Mouse (Mus musculus) MEL (cell line): Measurements from ENCODE around the gene Cenph. TPM values are rescaled to one million over a fixed set of nuclear protein-coding genes. Genes with fewer than 3 reads are reported as not detected.
A peak's percentile ranks its signal among the peaks of the same experiment; 100 is the strongest.

ENCODE experiments used
- DNase-seq: peaks from one replicate; pipeline ENCODE4 v3.0.0; 2011; ENCODE audit warnings: low read depth, low spot score
- H3K27ac ChIP-seq: 2 replicates; pipeline ENCODE4 v1.5.1; 2012; ENCODE audit warnings: low read depth, mild to moderate bottlenecking, control low read depth, low read length, moderate library complexity; ENCODE audit not compliant: control insufficient read depth
- H3K27me3 ChIP-seq, 2 experiments: fragments of 150-350 bp in 1 of 2; sonication (generic) in 1 of 2; 2 replicates each; pipeline ENCODE4 v1.6.1; 2012; ENCODE audit warnings: low read length in 2 of 2, mild to moderate bottlenecking in 2 of 2, improper control_type of control experiment in 1 of 2, moderate library complexity in 1 of 2; ENCODE audit not compliant: insufficient read depth in 2 of 2, control insufficient read depth in 1 of 2
- H3K36me3 ChIP-seq, 2 experiments: 2 replicates each; pipeline ENCODE4 v1.6.1; 2012 to 2014; ENCODE audit warnings: low read length in 2 of 2, improper control_type of control experiment in 1 of 2, inconsistent platforms in 1 of 2, mild to moderate bottlenecking in 1 of 2; ENCODE audit not compliant: insufficient read depth in 2 of 2, control insufficient read depth in 1 of 2
- H3K4me1 ChIP-seq, 2 experiments: fragments of 150-350 bp in 1 of 2; sonication (generic) in 1 of 2; 2 replicates each; pipeline ENCODE4 v1.6.1; 2012; ENCODE audit warnings: low read length in 2 of 2, improper control_type of control experiment in 1 of 2, mild to moderate bottlenecking in 1 of 2; ENCODE audit not compliant: insufficient read depth in 2 of 2, control insufficient read depth in 1 of 2
- H3K4me3 ChIP-seq, 2 experiments: fragments of 150-350 bp in 1 of 2; sonication (generic) in 1 of 2; 2 replicates each; pipeline ENCODE4 v1.5.1; 2012; ENCODE audit warnings: low read depth in 2 of 2, low read length in 2 of 2, mild to moderate bottlenecking in 2 of 2, moderate library complexity in 2 of 2, control low read depth in 1 of 2, improper control_type of control experiment in 1 of 2; ENCODE audit not compliant: control insufficient read depth in 1 of 2, insufficient read depth in 1 of 2
- H3K79me2 ChIP-seq: 2 replicates; pipeline ENCODE4 v1.6.1; 2012; ENCODE audit warnings: mild to moderate bottlenecking, low read length, moderate library complexity; ENCODE audit not compliant: control insufficient read depth, poor library complexity, insufficient read depth
- H3K9ac ChIP-seq: 2 replicates; pipeline ENCODE4 v1.6.1; 2012; ENCODE audit warnings: low read depth, mild to moderate bottlenecking, control low read depth, low read length, moderate library complexity; ENCODE audit not compliant: control insufficient read depth, poor library complexity, severe bottlenecking
- H3K9me3 ChIP-seq: fragments of 150-350 bp; sonication (generic); replicated peaks from 2 replicates; pipeline ENCODE4 v1.6.1; 2012; ENCODE audit warnings: mild to moderate bottlenecking, low read length, improper control_type of control experiment, moderate library complexity; ENCODE audit not compliant: insufficient read depth
- BHLHE40 ChIP-seq: IDR thresholded peaks from 2 replicates; pipeline ENCODE4 v1.6.1; 2012; ENCODE audit warnings: low read depth, mild to moderate bottlenecking, inconsistent platforms, low read length, improper control_type of control experiment, borderline replicate concordance
- CHD1 ChIP-seq: IDR thresholded peaks from 2 replicates; pipeline ENCODE4 v1.6.1; 2012; ENCODE audit warnings: low read depth, mild to moderate bottlenecking, inconsistent platforms, low read length, improper control_type of control experiment
- CHD2 ChIP-seq: IDR thresholded peaks from 2 replicates; pipeline ENCODE4 v1.6.1; 2011; ENCODE audit warnings: low read length, improper control_type of control experiment
- CTCF ChIP-seq, 3 experiments: IDR thresholded peaks in 2 of 3; conservative IDR thresholded peaks in 1 of 3; 2 replicates each; pipeline ENCODE4 v1.5.1; 2011 to 2012; ENCODE audit warnings: low read length in 3 of 3, low read depth in 2 of 3, mild to moderate bottlenecking in 2 of 3, improper control_type of control experiment in 1 of 3, inconsistent platforms in 1 of 3, mixed read lengths in 1 of 3, moderate library complexity in 1 of 3; ENCODE audit not compliant: control insufficient read depth in 1 of 3, insufficient read depth in 1 of 3, poor library complexity in 1 of 3, severe bottlenecking in 1 of 3
- E2F4 ChIP-seq: IDR thresholded peaks from 2 replicates; pipeline ENCODE4 v1.6.1; 2011; ENCODE audit warnings: low read depth, low read length, improper control_type of control experiment, borderline replicate concordance
- ELF1 ChIP-seq: IDR thresholded peaks from 2 replicates; pipeline ENCODE4 v1.6.1; 2014; ENCODE audit warnings: low read depth, mild to moderate bottlenecking, inconsistent platforms, low read length, improper control_type of control experiment, moderate library complexity
- EP300 ChIP-seq, 2 experiments: IDR thresholded peaks; 2 replicates each; pipeline ENCODE4 v1.6.1; 2011; ENCODE audit warnings: improper control_type of control experiment in 2 of 2, low read length in 2 of 2, low read depth in 1 of 2, mild to moderate bottlenecking in 1 of 2
- ETS1 ChIP-seq: IDR thresholded peaks from 2 replicates; pipeline ENCODE4 v1.6.1; 2012; ENCODE audit warnings: low read depth, mild to moderate bottlenecking, inconsistent platforms, low read length, improper control_type of control experiment, moderate library complexity
- GABPA ChIP-seq: IDR thresholded peaks from 2 replicates; pipeline ENCODE4 v1.6.1; 2012; ENCODE audit warnings: low read depth, mild to moderate bottlenecking, inconsistent platforms, low read length, improper control_type of control experiment, moderate library complexity
- GATA1 ChIP-seq: IDR thresholded peaks from 2 replicates; pipeline ENCODE4 v1.6.1; 2011; ENCODE audit warnings: low read depth, low read length, improper control_type of control experiment
- HCFC1 ChIP-seq: IDR thresholded peaks from 2 replicates; pipeline ENCODE4 v1.6.1; 2012; ENCODE audit warnings: low read depth, mild to moderate bottlenecking, inconsistent platforms, low read length, improper control_type of control experiment, moderate library complexity
- JUND ChIP-seq: IDR thresholded peaks from 2 replicates; pipeline ENCODE4 v1.6.1; 2011; ENCODE audit warnings: low read depth, mild to moderate bottlenecking, improper control_type of control experiment, low read length
- KAT2A ChIP-seq: conservative IDR thresholded peaks from 2 replicates; pipeline ENCODE4 v1.6.1; 2012; ENCODE audit warnings: low read depth, low read length, improper control_type of control experiment, inconsistent platforms
- MAFK ChIP-seq: IDR thresholded peaks from 2 replicates; pipeline ENCODE4 v1.6.1; 2011; ENCODE audit warnings: low read depth, mild to moderate bottlenecking, low read length, improper control_type of control experiment, borderline replicate concordance
- MAZ ChIP-seq: IDR thresholded peaks from 2 replicates; pipeline ENCODE4 v1.6.1; 2012; ENCODE audit warnings: low read depth, mild to moderate bottlenecking, inconsistent platforms, low read length, improper control_type of control experiment
- MEF2A ChIP-seq: IDR thresholded peaks from 2 replicates; pipeline ENCODE4 v1.6.1; 2014; ENCODE audit warnings: low read depth, mild to moderate bottlenecking, inconsistent platforms, low read length, improper control_type of control experiment; ENCODE audit not compliant: poor library complexity, insufficient replicate concordance, severe bottlenecking; ENCODE audit errors: extremely low read depth
- MXI1 ChIP-seq: IDR thresholded peaks from 2 replicates; pipeline ENCODE4 v1.6.1; 2011; ENCODE audit warnings: mild to moderate bottlenecking, low read depth, low read length, improper control_type of control experiment
- MYB ChIP-seq: IDR thresholded peaks from 2 replicates; pipeline ENCODE4 v1.6.1; 2011; ENCODE audit warnings: mild to moderate bottlenecking, low read depth, low read length, improper control_type of control experiment
- MYC ChIP-seq: IDR thresholded peaks from 2 replicates; pipeline ENCODE4 v1.6.1; 2011; ENCODE audit warnings: low read depth, mild to moderate bottlenecking, low read length, improper control_type of control experiment, moderate library complexity
- NELFE ChIP-seq: IDR thresholded peaks from 2 replicates; pipeline ENCODE4 v1.6.1; 2011; ENCODE audit warnings: low read depth, low read length, improper control_type of control experiment
- NRF1 ChIP-seq: IDR thresholded peaks from 2 replicates; pipeline ENCODE4 v1.6.1; 2014; ENCODE audit warnings: low read depth, mild to moderate bottlenecking, inconsistent platforms, low read length, improper control_type of control experiment, moderate library complexity; ENCODE audit not compliant: poor library complexity, insufficient read depth, severe bottlenecking
- POLR2A ChIP-seq, 2 experiments: IDR thresholded peaks; 2 replicates each; pipeline ENCODE4 v1.6.1; 2011 to 2012; ENCODE audit warnings: low read length in 2 of 2, mild to moderate bottlenecking in 2 of 2, control low read depth in 1 of 2, improper control_type of control experiment in 1 of 2, low read depth in 1 of 2, moderate library complexity in 1 of 2; ENCODE audit not compliant: control insufficient read depth in 1 of 2, insufficient read depth in 1 of 2, poor library complexity in 1 of 2
- POLR2AphosphoS2 ChIP-seq: IDR thresholded peaks from 2 replicates; pipeline ENCODE4 v1.6.1; 2011; ENCODE audit warnings: low read length, improper control_type of control experiment
- POLR2AphosphoS5 ChIP-seq: IDR thresholded peaks from 2 replicates; pipeline ENCODE4 v1.6.1; 2012; ENCODE audit warnings: low read depth, borderline replicate concordance, mild to moderate bottlenecking, inconsistent platforms, low read length, moderate library complexity, mixed read lengths
- RAD21 ChIP-seq: IDR thresholded peaks from 2 replicates; pipeline ENCODE4 v1.6.1; 2011; ENCODE audit warnings: mild to moderate bottlenecking, low read depth, low read length, improper control_type of control experiment
- RCOR1 ChIP-seq: IDR thresholded peaks from 2 replicates; pipeline ENCODE4 v1.6.1; 2012; ENCODE audit warnings: low read depth, mild to moderate bottlenecking, inconsistent platforms, low read length, improper control_type of control experiment
- SMC3 ChIP-seq: IDR thresholded peaks from 2 replicates; pipeline ENCODE4 v1.6.1; 2011; ENCODE audit warnings: low read depth, low read length, improper control_type of control experiment
- TAL1 ChIP-seq: IDR thresholded peaks from 2 replicates; pipeline ENCODE4 v1.6.1; 2012; ENCODE audit warnings: mild to moderate bottlenecking, inconsistent platforms, low read length, moderate library complexity, mixed read lengths
- TBP ChIP-seq: IDR thresholded peaks from 2 replicates; pipeline ENCODE4 v1.8.0; 2011; ENCODE audit warnings: low read depth, low read length, improper control_type of control experiment
- TCF12 ChIP-seq: IDR thresholded peaks from 2 replicates; pipeline ENCODE4 v1.6.1; 2014; ENCODE audit warnings: low read depth, mild to moderate bottlenecking, inconsistent platforms, low read length, improper control_type of control experiment, moderate library complexity
- UBTF ChIP-seq: IDR thresholded peaks from 2 replicates; pipeline ENCODE4 v1.6.1; 2012; ENCODE audit warnings: low read depth, mild to moderate bottlenecking, inconsistent platforms, low read length, improper control_type of control experiment, moderate library complexity, borderline replicate concordance; ENCODE audit not compliant: insufficient read depth
- USF1 ChIP-seq: IDR thresholded peaks from 2 replicates; pipeline ENCODE4 v1.6.1; 2014; ENCODE audit warnings: low read depth, mild to moderate bottlenecking, inconsistent platforms, low read length, improper control_type of control experiment, moderate library complexity
- ZC3H11A ChIP-seq: IDR thresholded peaks from 2 replicates; pipeline ENCODE4 v1.6.1; 2012; ENCODE audit warnings: low read depth, mild to moderate bottlenecking, inconsistent platforms, low read length, improper control_type of control experiment
- ZKSCAN1 ChIP-seq: IDR thresholded peaks from 2 replicates; pipeline ENCODE4 v1.6.1; 2012; ENCODE audit warnings: low read depth, mild to moderate bottlenecking, inconsistent platforms, low read length, improper control_type of control experiment, moderate library complexity
- ZMIZ1 ChIP-seq: IDR thresholded peaks from 2 replicates; pipeline ENCODE4 v1.6.1; 2012; ENCODE audit warnings: low read depth, mild to moderate bottlenecking, inconsistent platforms, low read length, improper control_type of control experiment, moderate library complexity
- ZNF384 ChIP-seq: IDR thresholded peaks from 2 replicates; pipeline ENCODE4 v1.6.1; 2012; ENCODE audit warnings: low read depth, mild to moderate bottlenecking, inconsistent platforms, low read length, improper control_type of control experiment
- polyA plus RNA-seq, 2 experiments: library from polyadenylated mRNA; stranded (reverse) in 1 of 2; unstranded in 1 of 2; fragments of >175 nt in 1 of 2; fragments of >200 nt in 1 of 2; gene quantifications; 2 replicates each; pipeline versions ENCODE4 v1.2.1 to v1.2.4; 2012; ENCODE audit warnings: low replicate concordance in 2 of 2, low read depth in 1 of 2; ENCODE audit not compliant: insufficient read length in 2 of 2, insufficient read depth in 1 of 2, missing spikeins in 1 of 2
- total RNA-seq: library from RNA; depleted of rRNA; stranded (reverse); fragments of 300-350 nt; gene quantifications from 2 replicates; pipeline ENCODE4 v1.2.3, GENCODE M21; 2012; rRNA removed

The Cenph gene
- total RNA-seq (32.2 and 33.3 TPM in 2 replicates), polyA plus RNA-seq (10 to 100 TPM in 1 of 2 experiments, not detected in 1; 48.8 TPM)

- peak within 1 kb of the TSS; percentile 51 to 80 for H3K4me3 ChIP-seq
- H3K27ac ChIP-seq, result peak within 1 kb of the TSS; percentile 78
- peaks cover 10% of the 10 kb centered on the region for H3K79me2 ChIP-seq
- H3K4me1 ChIP-seq, result peaks cover 15 to 36% of the 10 kb centered on the region in 2 experiments
- DNase-seq, result peak; percentile 96
- no peaks in the 10 kb centered on the region for H3K27me3 ChIP-seq
- peaks cover 4 to 40% of the 10 kb centered on the region in 2 experiments for H3K36me3 ChIP-seq
- H3K9ac ChIP-seq, result peak within 1 kb of the TSS; percentile 90
- no peaks in the 10 kb centered on the region for H3K9me3 ChIP-seq
- TF ChIP-seq UBTF, result 0 out of 2 replicates have a peak, but pooled peaks have one; percentile 51
- no peak for TF ChIP-seq CTCF (IDR thresholded peaks at IDR 0.05 in 2 of 3, conservative IDR thresholded peaks at IDR 0.05 in 1 of 3; ENCODE audit: control insufficient read depth in 1 of 3, insufficient read depth in 1 of 3, low read depth in 2 of 3, low read length in 3 of 3, poor library complexity in 1 of 3, severe bottlenecking in 1 of 3)
- TF ChIP-seq CHD2, result no peak
- TF ChIP-seq ELF1, result peak; percentile 92
- no peak for TF ChIP-seq RCOR1
- no peak for TF ChIP-seq MEF2A
- no peak for TF ChIP-seq ETS1
- TF ChIP-seq GATA1, result no peak
- TF ChIP-seq EP300 (IDR thresholded peaks at IDR 0.05; ENCODE audit: low read depth in 1 of 2, low read length in 2 of 2), result no peak
- no peak; the same call in 1 of the 2 replicates for TF ChIP-seq MXI1
- no peak for TF ChIP-seq CHD1
- no peak for TF ChIP-seq TCF12
- TF ChIP-seq MYB, result no peak
- no peak for TF ChIP-seq POLR2AphosphoS5
- TF ChIP-seq USF1, result no peak
- no peak for TF ChIP-seq NRF1
- TF ChIP-seq RAD21, result no peak
- no peak for TF ChIP-seq SMC3
- no peak for TF ChIP-seq GABPA
- no peak for TF ChIP-seq MAFK
- no peak for TF ChIP-seq MYC
- TF ChIP-seq ZC3H11A, result no peak
- peak; percentile 83 for TF ChIP-seq HCFC1
- no peak for TF ChIP-seq KAT2A
- TF ChIP-seq TBP, result peak; percentile 73; the same call in 1 of the 2 replicates
- no peak for TF ChIP-seq MAZ
- no peak for TF ChIP-seq ZKSCAN1
- TF ChIP-seq NELFE, result peak; percentile 57
- TF ChIP-seq POLR2AphosphoS2, result no peak
- TF ChIP-seq TAL1, result no peak
- no peak for TF ChIP-seq ZMIZ1
- no peak for TF ChIP-seq ZNF384
- no peak for TF ChIP-seq BHLHE40
- TF ChIP-seq POLR2A (IDR thresholded peaks at IDR 0.05; ENCODE audit: control insufficient read depth in 1 of 2, insufficient read depth in 1 of 2, low read depth in 1 of 2, low read length in 2 of 2, poor library complexity in 1 of 2), result peak; percentile 74 to 91
- TF ChIP-seq JUND, result no peak
- TF ChIP-seq E2F4, result peak; percentile 98
Observed at GRCm38 (mm10) chr13:100775252-100776055, at the start of gene Cenph. TSS of gene Cenph (minus strand) at chr13:100775899.
